Mouse (Mus musculus) spleen, adult 2 months (tissue): Measurements from ENCODE around the gene Slc29a2.

ENCODE experiments used
- CTCF ChIP-seq: fragments of 200-500 bp; IDR thresholded peaks from 2 replicates; pipeline ENCODE4 v1.5.1; 2011; ENCODE audit warnings: mild to moderate bottlenecking, inconsistent platforms; ENCODE audit not compliant: insufficient read depth, insufficient read length, insufficient replicate concordance; ENCODE audit errors: extremely low read depth
- POLR2A ChIP-seq: fragments of 200-500 bp; IDR thresholded peaks from 2 replicates; pipeline ENCODE4 v1.6.1; 2011; ENCODE audit warnings: low read depth, low read length, inconsistent platforms

GRCm38 (mm10) chr19:5016221-5016742 is 7.4 kb upstream of the Slc29a2 start:
- TF ChIP-seq POLR2A (no peak), CTCF (no peak)
